Mouse (Mus musculus) small intestine, adult 2 months (tissue): ENCODE measurements around the gene S100a2.

Experiments used
- CTCF ChIP-seq: fragments of 200-500 bp; IDR thresholded peaks from 2 replicates; pipeline ENCODE4 v1.5.1; 2012; ENCODE audit warnings: low read depth, mild to moderate bottlenecking, control low read depth, inconsistent platforms, low read length, moderate library complexity, mixed read lengths; ENCODE audit not compliant: insufficient replicate concordance, insufficient read length; ENCODE audit errors: extremely low read depth
- POLR2A ChIP-seq: fragments of 200-500 bp; IDR thresholded peaks from 2 replicates; pipeline ENCODE4 v1.6.1; 2012; ENCODE audit warnings: low read depth, mild to moderate bottlenecking, control low read depth, inconsistent platforms, low read length, moderate library complexity

DNA sequence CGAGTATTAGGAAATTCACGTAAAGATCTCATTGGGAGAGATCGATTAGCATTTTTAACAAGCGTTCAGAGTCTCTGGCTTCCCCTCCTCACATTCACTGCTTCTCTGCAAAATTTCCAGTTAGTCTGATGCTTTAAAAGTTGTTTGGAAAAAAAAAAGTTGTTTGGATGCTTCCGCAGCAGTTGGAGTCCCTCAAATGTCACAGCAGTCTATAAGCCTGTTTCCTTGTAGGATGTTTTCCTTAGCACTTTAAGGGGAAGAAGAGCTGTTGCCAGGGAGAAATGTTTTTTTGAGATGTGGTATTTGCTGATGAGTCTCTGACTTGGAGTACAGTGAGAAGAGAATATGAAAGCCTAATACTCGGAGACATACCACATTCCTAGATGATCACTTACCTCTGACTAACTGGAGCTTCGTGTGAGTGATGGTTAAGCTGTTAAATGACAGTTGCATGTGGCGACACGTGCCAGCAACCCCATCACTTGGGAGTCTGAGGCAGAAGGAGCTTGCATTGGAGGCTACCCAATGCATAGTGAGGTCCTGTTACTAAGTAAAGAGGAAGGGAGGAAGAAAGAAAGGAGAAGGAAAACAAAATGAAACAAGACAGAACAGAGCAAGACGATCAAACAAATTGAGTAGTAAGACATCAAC is 13.6 kb upstream of the S100a2 start:
- TF ChIP-seq CTCF (no peak), POLR2A (no peak)
